Mouse (Mus musculus) stomach, postnatal 0 days (tissue): Measurements from ENCODE around the gene Slc9c1. TPM values are rescaled to one million over a fixed set of nuclear protein-coding genes. Genes with fewer than 3 reads are reported as not detected.

ENCODE experiments used
- ATAC-seq: fragments of 200-750 bp; cut with Nextera tagmentation; 2 replicates; pipeline ENCODE4 v1.8.0; 2017; ENCODE audit not compliant: low FRiP score, low TSS enrichment
- DNase-seq: peaks from one replicate; pipeline ENCODE4 v3.0.0-alpha.2; 2016; ENCODE audit warnings: low spot score
- H3K27ac ChIP-seq: fragments of 300-500 bp; sonication (generic); replicated peaks from 2 replicates; pipeline ENCODE4 v1.5.1; 2014; ENCODE audit warnings: mild to moderate bottlenecking, control low read depth
- H3K27me3 ChIP-seq: fragments of 300-500 bp; sonication (generic); 2 replicates; pipeline ENCODE4 v1.6.1; 2014; ENCODE audit warnings: low read length; ENCODE audit not compliant: control insufficient read depth, insufficient read depth
- H3K36me3 ChIP-seq: fragments of 300-500 bp; sonication (generic); 2 replicates; pipeline ENCODE4 v1.6.1; 2014; ENCODE audit warnings: low read length, mixed read lengths; ENCODE audit not compliant: control insufficient read depth, insufficient read depth
- H3K4me1 ChIP-seq: fragments of 300-500 bp; sonication (generic); replicated peaks from 2 replicates; pipeline ENCODE4 v1.6.1; 2014; ENCODE audit warnings: antibody characterized with exemption; ENCODE audit not compliant: control insufficient read depth, insufficient read depth
- H3K4me2 ChIP-seq: fragments of 300-500 bp; sonication (generic); replicated peaks from 2 replicates; pipeline ENCODE4 v1.6.1; 2014; ENCODE audit warnings: low read depth, mild to moderate bottlenecking, control low read depth, moderate library complexity
- H3K4me3 ChIP-seq: fragments of 300-500 bp; sonication (generic); 2 replicates; pipeline ENCODE4 v1.5.1; 2014; ENCODE audit warnings: low read depth, low read length, control low read depth
- H3K9ac ChIP-seq: fragments of 300-500 bp; sonication (generic); 2 replicates; pipeline ENCODE4 v1.6.1; 2014; ENCODE audit warnings: mild to moderate bottlenecking, low read length, control low read depth, mixed read lengths
- H3K9me3 ChIP-seq: fragments of 300-500 bp; sonication (generic); 2 replicates; pipeline ENCODE4 v1.6.1; 2016; ENCODE audit warnings: low read length; ENCODE audit not compliant: control insufficient read depth
- CTCF ChIP-seq: IDR thresholded peaks from 2 replicates; pipeline ENCODE4 v1.5.1; 2016; ENCODE audit warnings: antibody characterized with exemption, low read depth, mild to moderate bottlenecking, moderate library complexity
- EP300 ChIP-seq: optimal IDR thresholded peaks from 2 replicates; pipeline ENCODE3; 2016; ENCODE audit warnings: antibody characterized with exemption
- WGBS: fragments of 180-500 bp; shearing (Covaris S2); extraction: QIAGEN DNeasy Blood & Tissue Kit; methylation state at CpG from one replicate; pipeline ENCODE4 v1.1.7; 2014; 5-methylcytosine and 5-hydroxymethylcytosine counted together
- polyA plus RNA-seq: library from polyadenylated mRNA; unstranded; fragments of >200 nt; fragmentation: Nextera tagmentation; extraction: Ambion mirVana; gene quantifications from 2 replicates; pipeline ENCODE4 v1.2.1, GENCODE M21; 2015

Gene Slc9c1
- polyA plus RNA-seq, 1 experiment from 2014 or later = not detected

- H3K4me2 ChIP-seq = no peak overlapping the region
- no peaks in the 10 kb centered on the region for H3K4me1 ChIP-seq
- H3K4me3 ChIP-seq = no peak overlapping the region
- H3K9ac ChIP-seq = no peak overlapping the region
- ATAC-seq = no peak
- WGBS = 58% methylated on average over 12 of the region's 12 CpGs
- peak; percentile 15 for DNase-seq
- TF ChIP-seq EP300 (no peak), CTCF (peak; percentile 55)
- H3K9me3 ChIP-seq = no peaks in the 10 kb centered on the region
- no peak overlapping the region for H3K27ac ChIP-seq
- H3K27me3 ChIP-seq = no peaks in the 10 kb centered on the region
- H3K36me3 ChIP-seq = no peaks in the 10 kb centered on the region
These were observed 44.8 kb downstream of the Slc9c1 start for GRCm38 (mm10) chr16:45579883-45580282.

GRCm38 (mm10) chr16:45582512-45582911 is 47.4 kb downstream of the Slc9c1 start:
- ATAC-seq (no peak), DNase-seq (peak; percentile 47)
- 20% methylated on average over 2 of the region's 2 CpGs for WGBS
- Histone ChIP-seq H3K4me1 (no peaks in the 10 kb centered on the region), H3K27ac (no peak overlapping the region), H3K9ac (no peak overlapping the region), H3K4me3 (no peak overlapping the region), H3K4me2 (no peak overlapping the region), H3K9me3 (no peaks in the 10 kb centered on the region), H3K36me3 (no peaks in the 10 kb centered on the region), H3K27me3 (no peaks in the 10 kb centered on the region)
- no peak for TF ChIP-seq EP300
- TF ChIP-seq CTCF = peak; percentile 77

- ATAC-seq (no peak), DNase-seq (no peak)
- Histone ChIP-seq H3K9ac (no peak overlapping the region), H3K4me1 (no peaks in the 10 kb centered on the region), H3K9me3 (no peaks in the 10 kb centered on the region), H3K4me3 (no peak overlapping the region), H3K27me3 (no peaks in the 10 kb centered on the region), H3K27ac (no peak overlapping the region), H3K36me3 (no peaks in the 10 kb centered on the region), H3K4me2 (no peak overlapping the region)
- 79% methylated on average over 1 of the region's 1 CpGs for WGBS
- no peak for TF ChIP-seq EP300
- TF ChIP-seq CTCF = no peak
These were observed 58.5 kb downstream of the Slc9c1 start for GRCm38 (mm10) chr16:45593656-45594055.

- Histone ChIP-seq H3K27ac (no peak overlapping the region), H3K36me3 (no peaks in the 10 kb centered on the region), H3K27me3 (no peaks in the 10 kb centered on the region), H3K4me1 (no peaks in the 10 kb centered on the region), H3K4me2 (no peak overlapping the region), H3K4me3 (no peak overlapping the region), H3K9ac (no peak overlapping the region), H3K9me3 (no peaks in the 10 kb centered on the region)
- no peak for TF ChIP-seq EP300
- TF ChIP-seq CTCF = no peak
- DNase-seq (no peak), ATAC-seq (no peak)
These were observed 60.4 kb downstream of the Slc9c1 start for GRCm38 (mm10) chr16:45595494-45595893.

- H3K27ac ChIP-seq = peak overlapping the region; percentile 66
- H3K27me3 ChIP-seq = no peaks in the 10 kb centered on the region
- no peak overlapping the region for H3K4me3 ChIP-seq
- peak; percentile 93 for TF ChIP-seq CTCF
- TF ChIP-seq EP300 = no peak
- peak; percentile 87 for ATAC-seq
- DNase-seq = peak; percentile 42
- H3K9ac ChIP-seq = no peak overlapping the region
- WGBS = 14% methylated on average over 4 of the region's 4 CpGs
- H3K9me3 ChIP-seq = no peaks in the 10 kb centered on the region
- no peak overlapping the region for H3K4me2 ChIP-seq
- H3K36me3 ChIP-seq = no peaks in the 10 kb centered on the region
- H3K4me1 ChIP-seq = no peaks in the 10 kb centered on the region
These were observed 73.4 kb downstream of the Slc9c1 start for GRCm38 (mm10) chr16:45608481-45608954.

GRCm38 (mm10) chr16:45609300-45609699 is 74.2 kb downstream of the Slc9c1 start:
- Histone ChIP-seq H3K4me1 (no peaks in the 10 kb centered on the region), H3K36me3 (no peaks in the 10 kb centered on the region), H3K4me2 (no peak overlapping the region), H3K27ac (peak overlapping the region; percentile 66; the same call in 1 of the 2 replicates), H3K9ac (no peak overlapping the region), H3K4me3 (no peak overlapping the region), H3K9me3 (no peaks in the 10 kb centered on the region), H3K27me3 (no peaks in the 10 kb centered on the region)
- ATAC-seq (0 out of 2 replicates have a peak, but pooled peaks have one; percentile 55), DNase-seq (peak; percentile 29)
- peak; percentile 83 for TF ChIP-seq CTCF
- TF ChIP-seq EP300 = no peak
- WGBS = 60% methylated on average over 3 of the region's 3 CpGs
